Mouse (Mus musculus): ENCODE results near the gene Olfr481. TPM values are rescaled to one million over a fixed set of nuclear protein-coding genes. Genes with fewer than 3 reads are reported as not detected.

Olfr481 gene
- polyA plus RNA-seq (2017; shearing (Covaris generic)): not detected

GRCm38 (mm10) chr7:108079555-108079954, at the start of gene Olfr481:
Gene Olfr481, plus strand, starts transcription at chr7:108079855.

DNA sequence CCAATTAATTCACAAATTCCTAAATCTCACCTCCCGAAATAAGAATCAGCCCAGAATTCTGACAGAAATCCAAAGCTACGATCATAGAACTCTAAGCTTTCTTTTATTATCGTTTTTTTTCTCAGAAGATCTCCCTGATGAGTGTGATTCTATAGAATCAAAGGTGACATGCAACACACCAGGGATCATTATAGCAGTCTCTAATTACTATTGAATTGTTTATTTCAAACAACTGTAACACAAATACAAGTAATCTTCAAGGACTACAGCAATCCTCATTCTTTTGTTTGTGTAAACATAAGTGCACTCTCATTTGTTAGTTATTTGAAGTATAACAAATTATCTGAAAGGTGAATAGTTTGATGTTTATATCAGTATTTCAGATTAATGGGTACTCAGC, 45.8 kb upstream of the Olfr481 start, which contains the start of gene Olfr478:
Gene Olfr478, minus strand, starts transcription at position 101 of the 400 bp plus-strand sequence.

DNA sequence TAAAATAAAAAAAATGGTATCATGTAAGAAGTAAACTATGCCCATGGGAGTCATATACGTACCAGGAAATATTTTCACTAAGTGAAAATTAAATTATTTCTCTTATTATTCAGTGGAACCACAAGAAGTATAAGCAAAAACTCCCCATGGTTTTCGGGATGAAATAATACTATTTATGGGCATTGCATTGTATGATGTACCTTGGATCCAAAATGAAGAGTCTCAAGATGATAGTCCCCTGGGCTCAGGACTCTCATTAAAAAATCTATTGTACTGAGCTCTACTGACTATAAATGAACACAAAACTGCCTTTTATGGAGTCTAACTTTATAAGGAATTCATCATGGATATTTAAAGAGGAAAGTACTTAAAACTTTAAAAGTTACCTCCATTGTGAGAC, 29.3 kb upstream of the Olfr481 start, which contains the start of gene Olfr479:
Gene Olfr479, plus strand, starts transcription at position 301 of the 400 bp plus-strand sequence.

GRCm38 (mm10) chr7:108067246-108067645, 12.4 kb upstream of the Olfr481 start, which contains the start of gene Olfr480:
Gene Olfr480, minus strand, starts transcription at chr7:108067346.

GRCm38 (mm10) chr7:108097486-108097885, 17.8 kb downstream of the Olfr481 start, which contains the start of gene Olfr482:
Gene Olfr482, minus strand, starts transcription at chr7:108097586.

GRCm38 (mm10) chr7:108100549-108100948, 20.9 kb downstream of the Olfr481 start, which contains the start of gene Olfr483:
Gene Olfr483, plus strand, starts transcription at chr7:108100849.

DNA sequence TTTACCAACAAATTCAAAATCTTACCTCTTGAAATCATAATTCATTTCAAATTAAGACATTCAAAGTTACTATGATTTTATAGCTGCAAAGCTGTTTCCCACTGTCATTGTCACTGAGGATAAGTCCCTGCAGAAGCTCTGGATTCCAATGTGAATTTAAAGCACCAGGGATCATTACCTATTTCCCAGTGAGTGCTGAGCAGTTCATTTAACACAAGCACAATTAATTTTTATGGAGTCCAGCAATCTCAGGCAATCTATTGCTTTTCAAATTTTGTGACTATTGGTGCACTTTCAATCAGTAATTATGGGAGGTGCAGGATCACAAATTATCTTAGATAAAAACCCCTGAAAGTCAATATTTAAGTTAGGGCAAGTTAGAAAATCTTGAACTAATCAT, 47.7 kb downstream of the Olfr481 start, which contains the start of gene Olfr484:
Gene Olfr484, minus strand, starts transcription at position 101 of the 400 bp plus-strand sequence.

Other genes with a start within 250 kb of the Olfr481 start
- not detected for gene Olfr470, start 232.4 kb upstream of the Olfr481 start, polyA plus RNA-seq (2017; shearing (Covaris generic))
- 0.07 TPM for gene Olfr472, start 182.0 kb upstream of the Olfr481 start, polyA plus RNA-seq (2017; shearing (Covaris generic))
- not detected for gene Olfr473, start 149.4 kb upstream of the Olfr481 start, polyA plus RNA-seq (2017; shearing (Covaris generic))
- gene Olfr474, start 125.2 kb upstream of the Olfr481 start, polyA plus RNA-seq (2017; shearing (Covaris generic)): not detected
- not detected for gene Olfr476, start 115.1 kb upstream of the Olfr481 start, polyA plus RNA-seq (2017; shearing (Covaris generic))
- not detected for gene Olfr477, start 93.2 kb upstream of the Olfr481 start, polyA plus RNA-seq (2017; shearing (Covaris generic))
- gene Olfr478, start 45.9 kb upstream of the Olfr481 start, polyA plus RNA-seq (2017; shearing (Covaris generic)): not detected
- not detected for gene Olfr479, start 29.2 kb upstream of the Olfr481 start, polyA plus RNA-seq (2017; shearing (Covaris generic))
- gene Olfr480, start 12.5 kb upstream of the Olfr481 start, polyA plus RNA-seq (2017; shearing (Covaris generic)): not detected
- gene Olfr482, start 17.7 kb downstream of the Olfr481 start, polyA plus RNA-seq (2017; shearing (Covaris generic)): 0.16 TPM
- not detected for gene Olfr483, start 21.0 kb downstream of the Olfr481 start, polyA plus RNA-seq (2017; shearing (Covaris generic))
- gene Olfr484, start 47.6 kb downstream of the Olfr481 start, polyA plus RNA-seq (2017; shearing (Covaris generic)): not detected
- not detected for gene Olfr485, start 80.0 kb downstream of the Olfr481 start, polyA plus RNA-seq (2017; shearing (Covaris generic))
- gene Olfr486, start 92.9 kb downstream of the Olfr481 start, polyA plus RNA-seq (2017; shearing (Covaris generic)): not detected
- not detected for gene Olfr487, start 134.8 kb downstream of the Olfr481 start, polyA plus RNA-seq (2017; shearing (Covaris generic))
- not detected for gene Olfr488, start 178.5 kb downstream of the Olfr481 start, polyA plus RNA-seq (2017; shearing (Covaris generic))
- not detected for gene Olfr490, start 209.1 kb downstream of the Olfr481 start, polyA plus RNA-seq (2017; shearing (Covaris generic))
- gene Olfr491, start 233.6 kb downstream of the Olfr481 start, polyA plus RNA-seq (2017; shearing (Covaris generic)): not detected
- gene Olfr492, start 243.8 kb downstream of the Olfr481 start, polyA plus RNA-seq (2017; shearing (Covaris generic)): not detected